Mouse (Mus musculus): ENCODE measurements around the gene Iqch.
A peak's percentile ranks its signal among the peaks of the same experiment; 100 is the strongest.

Iqch gene

GRCm38 (mm10) chr9:63611967-63612366 is 9.7 kb upstream of the Iqch start:
- DNase-seq, result peak; percentile 14

- peak; percentile 41 for DNase-seq
Measured at GRCm38 (mm10) chr9:63610841-63611366, 8.6 kb upstream of the Iqch start.

- DNase-seq, result no peak
Measured at GRCm38 (mm10) chr9:63610231-63610630, 7.9 kb upstream of the Iqch start.

- peak; percentile 20 for DNase-seq
Measured at GRCm38 (mm10) chr9:63609776-63610175, 7.5 kb upstream of the Iqch start.

GRCm38 (mm10) chr9:63609246-63609645 is 7.0 kb upstream of the Iqch start:
- peak; percentile 14 for DNase-seq

- DNase-seq, result no peak
Measured at GRCm38 (mm10) chr9:63608006-63608405, 5.7 kb upstream of the Iqch start.

- DNase-seq, result no peak
Measured at GRCm38 (mm10) chr9:63606594-63606993, 4.3 kb upstream of the Iqch start.

- DNase-seq, result peak; percentile 27
Measured at GRCm38 (mm10) chr9:63603849-63604248, 1.6 kb upstream of the Iqch start.

- peak; percentile 84 for DNase-seq
Measured at GRCm38 (mm10) chr9:63596660-63597059, 5.6 kb downstream of the Iqch start.

GRCm38 (mm10) chr9:63595652-63596051 is 6.6 kb downstream of the Iqch start:
- no peak for DNase-seq

- DNase-seq, result no peak
Measured at GRCm38 (mm10) chr9:63595032-63595431, 7.3 kb downstream of the Iqch start.

- no peak for DNase-seq
Measured at GRCm38 (mm10) chr9:63591661-63592256, 10.5 kb downstream of the Iqch start.

GRCm38 (mm10) chr9:63590592-63590991 is 11.7 kb downstream of the Iqch start:
- no peak for DNase-seq

- no peak for DNase-seq
Measured at GRCm38 (mm10) chr9:63589209-63589608, 13.1 kb downstream of the Iqch start.

- no peak for DNase-seq
Measured at GRCm38 (mm10) chr9:63585251-63585650, 17.0 kb downstream of the Iqch start.

GRCm38 (mm10) chr9:63581778-63582177 is 20.5 kb downstream of the Iqch start:
- no peak for DNase-seq

GRCm38 (mm10) chr9:63580046-63580445 is 22.2 kb downstream of the Iqch start:
- DNase-seq, result no peak

- DNase-seq, result no peak
Measured at GRCm38 (mm10) chr9:63579644-63580043, 22.6 kb downstream of the Iqch start.

- DNase-seq, result no peak
Measured at GRCm38 (mm10) chr9:63577469-63577868, 24.8 kb downstream of the Iqch start.

- no peak for DNase-seq
Measured at GRCm38 (mm10) chr9:63572874-63573273, 29.4 kb downstream of the Iqch start.

- DNase-seq, result no peak
Measured at GRCm38 (mm10) chr9:63571895-63572294, 30.4 kb downstream of the Iqch start.

- DNase-seq, result no peak
Measured at GRCm38 (mm10) chr9:63568808-63569207, 33.5 kb downstream of the Iqch start.

- no peak for DNase-seq
Measured at GRCm38 (mm10) chr9:63568314-63568713, 34.0 kb downstream of the Iqch start.

GRCm38 (mm10) chr9:63563436-63563835 is 38.9 kb downstream of the Iqch start:
- DNase-seq, result no peak

GRCm38 (mm10) chr9:63561931-63562330 is 40.4 kb downstream of the Iqch start:
- DNase-seq, result no peak
